Mouse (Mus musculus): ENCODE data around the gene Meig1. TPM values are rescaled to one million over a fixed set of nuclear protein-coding genes. Genes with fewer than 3 reads are reported as not detected.

Gene Meig1
- not detected in 2 replicates for polyA plus RNA-seq (2014; fragmentation: Nextera tagmentation; extraction: Ambion mirVana)

DNA sequence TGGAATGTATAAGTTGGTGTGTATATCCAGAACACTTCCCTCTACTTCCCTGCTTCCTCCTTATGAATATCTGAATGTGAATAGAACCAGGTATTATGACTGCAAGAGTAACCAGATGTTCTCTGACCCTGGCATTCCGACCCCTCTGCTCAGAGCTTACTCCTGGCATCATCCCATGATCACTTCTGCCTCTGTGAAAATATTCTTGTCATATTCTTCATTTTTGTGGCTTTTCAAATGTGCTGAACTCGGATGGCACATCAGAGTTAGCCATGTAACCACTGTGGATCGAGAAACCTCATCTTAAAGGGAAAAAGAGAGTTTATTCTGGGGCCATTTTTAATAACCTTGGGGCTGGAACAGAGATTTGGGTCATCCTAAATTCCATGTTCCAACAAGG, at the start of gene Meig1:
Gene Meig1, minus strand, starts transcription at position 101 of the 400 bp plus-strand sequence.
- H3K4me3 ChIP-seq (ENCODE audit: low read depth, low read length), result peak within 1 kb of the TSS; percentile 77; the same call in 1 of the 2 replicates
- H3K27ac ChIP-seq (ENCODE audit: low read depth, low read length), result no peak within 1 kb of the TSS
- H3K4me2 ChIP-seq, result no peak within 1 kb of the TSS
- H3K4me1 ChIP-seq (ENCODE audit: control insufficient read depth, insufficient read depth, low read length), result peaks cover 2% of the 10 kb centered on the region; the same call in 1 of the 2 replicates
- no peak for ATAC-seq (replicated peaks; ENCODE audit: insufficient number of reproducible peaks, low FRiP score, low TSS enrichment)
- H3K9me3 ChIP-seq (replicated peaks; ENCODE audit: control insufficient read depth, low read length), result no peaks in the 10 kb centered on the region
- H3K36me3 ChIP-seq (ENCODE audit: control insufficient read depth, insufficient read depth, low read length), result no peaks in the 10 kb centered on the region
- WGBS (ENCODE audit: insufficient replicate concordance), result 64% methylated on average over 3 of the region's 3 CpGs
- H3K9ac ChIP-seq (ENCODE audit: low read depth, low read length), result no peak within 1 kb of the TSS
- peaks cover 8% of the 10 kb centered on the region for H3K27me3 ChIP-seq (ENCODE audit: control insufficient read depth, insufficient read depth, low read length)

DNA sequence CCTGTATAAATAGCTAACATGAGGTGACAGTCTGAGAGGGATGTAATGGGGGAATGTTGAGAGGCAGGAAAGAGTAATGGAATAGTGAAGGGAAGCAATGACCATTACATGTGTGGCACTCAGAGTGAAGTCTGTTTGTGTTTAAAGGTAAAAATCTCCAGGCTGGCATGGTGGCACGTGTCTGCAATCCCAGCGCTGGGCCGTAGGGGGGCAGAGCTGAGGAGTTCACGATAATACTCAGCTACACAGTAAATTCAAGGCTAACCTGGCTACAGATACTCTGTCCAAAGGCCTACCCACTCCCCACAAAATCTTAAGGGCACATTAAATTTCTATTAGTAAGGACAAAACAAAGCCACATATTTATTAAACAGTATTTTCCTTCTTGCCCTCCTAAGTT, 34.1 kb upstream of the Meig1 start:
- H3K4me1 ChIP-seq (ENCODE audit: control insufficient read depth, insufficient read depth, low read length), result no peaks in the 10 kb centered on the region
- no peaks in the 10 kb centered on the region for H3K9me3 ChIP-seq (replicated peaks; ENCODE audit: control insufficient read depth, low read length)
- H3K4me3 ChIP-seq (ENCODE audit: low read depth, low read length), result no peak overlapping the region
- no peak for ATAC-seq (replicated peaks; ENCODE audit: insufficient number of reproducible peaks, low FRiP score, low TSS enrichment)
- H3K27me3 ChIP-seq (ENCODE audit: control insufficient read depth, insufficient read depth, low read length), result no peaks in the 10 kb centered on the region
- H3K4me2 ChIP-seq, result no peak overlapping the region
- peaks cover 5% of the 10 kb centered on the region; the same call in 1 of the 2 replicates for H3K36me3 ChIP-seq (ENCODE audit: control insufficient read depth, insufficient read depth, low read length)
- no peak overlapping the region for H3K27ac ChIP-seq (ENCODE audit: low read depth, low read length)
- 80% methylated on average over 4 of the region's 4 CpGs for WGBS (ENCODE audit: insufficient replicate concordance)
- no peak overlapping the region for H3K9ac ChIP-seq (ENCODE audit: low read depth, low read length)

DNA sequence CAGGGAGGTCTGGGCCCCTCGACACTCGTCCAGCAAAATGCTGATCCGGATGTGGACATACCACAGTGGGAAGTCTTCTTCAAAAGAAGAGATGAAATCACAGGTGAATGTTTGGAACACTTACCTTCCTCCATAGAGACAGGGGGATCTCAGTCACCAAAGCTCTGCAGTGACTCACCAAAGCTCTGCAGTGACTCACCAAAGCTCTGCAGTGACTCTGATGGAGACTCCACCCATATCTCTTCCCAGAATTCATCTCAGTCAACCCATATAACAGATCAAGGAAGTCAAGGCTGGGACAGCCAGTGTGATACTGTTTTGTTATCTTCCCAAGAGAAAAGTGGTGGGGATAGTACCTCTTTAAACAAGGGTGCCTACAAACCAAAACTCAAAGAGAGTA, 30.6 kb upstream of the Meig1 start:
- Histone ChIP-seq H3K9me3 (replicated peaks; ENCODE audit: control insufficient read depth, low read length) (no peaks in the 10 kb centered on the region), H3K27me3 (ENCODE audit: control insufficient read depth, insufficient read depth, low read length) (no peaks in the 10 kb centered on the region), H3K27ac (ENCODE audit: low read depth, low read length) (no peak overlapping the region), H3K4me1 (ENCODE audit: control insufficient read depth, insufficient read depth, low read length) (no peaks in the 10 kb centered on the region), H3K4me3 (ENCODE audit: low read depth, low read length) (no peak overlapping the region), H3K36me3 (ENCODE audit: control insufficient read depth, insufficient read depth, low read length) (no peaks in the 10 kb centered on the region), H3K9ac (ENCODE audit: low read depth, low read length) (no peak overlapping the region), H3K4me2 (no peak overlapping the region)
- 92% methylated on average over 3 of the region's 3 CpGs for WGBS (ENCODE audit: insufficient replicate concordance)
- ATAC-seq (replicated peaks; ENCODE audit: insufficient number of reproducible peaks, low FRiP score, low TSS enrichment), result no peak

DNA sequence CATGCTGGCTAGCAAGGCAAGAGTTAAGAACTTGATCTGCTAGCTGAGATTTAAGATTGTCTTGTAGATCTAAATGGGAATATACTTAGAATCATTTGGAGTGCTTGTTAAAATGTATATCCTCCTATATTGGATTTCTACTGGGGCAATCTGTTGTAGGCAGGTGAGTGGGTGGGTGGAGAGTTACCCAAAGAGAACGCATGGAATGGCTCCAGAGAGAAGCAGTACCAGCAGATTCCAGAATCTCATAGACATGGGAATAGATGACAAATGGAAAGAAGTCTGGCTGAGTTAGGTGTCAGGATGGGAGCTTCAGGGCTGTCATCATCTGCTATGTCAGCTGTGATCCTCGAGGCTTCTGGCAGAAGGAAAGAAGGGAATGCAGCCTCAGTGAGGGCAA, 27.0 kb upstream of the Meig1 start:
- WGBS (ENCODE audit: insufficient replicate concordance), result 60% methylated on average over 2 of the region's 2 CpGs
- H3K9me3 ChIP-seq (replicated peaks; ENCODE audit: control insufficient read depth, low read length), result no peaks in the 10 kb centered on the region

DNA sequence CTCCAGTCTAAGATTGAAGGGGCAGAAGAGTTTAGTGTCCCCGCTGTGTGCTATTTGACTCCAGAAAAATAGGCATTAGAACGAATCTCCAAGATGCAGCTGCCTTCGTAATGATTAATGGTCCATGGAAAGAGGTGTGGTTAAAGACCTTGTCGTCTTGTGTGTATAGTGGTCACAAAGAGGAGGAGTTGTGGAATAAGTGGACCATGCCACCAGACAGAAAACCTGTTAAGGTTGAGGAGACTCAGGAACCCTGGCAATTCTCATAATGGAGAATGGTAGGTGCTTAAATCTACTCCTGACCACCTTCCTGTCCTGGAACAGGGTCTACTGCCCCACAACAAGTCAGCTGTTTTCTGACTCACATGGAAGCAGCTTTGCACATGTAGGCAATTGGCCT, 23.5 kb upstream of the Meig1 start:
- H3K4me2 ChIP-seq, result no peak overlapping the region
- H3K4me1 ChIP-seq (ENCODE audit: control insufficient read depth, insufficient read depth, low read length), result no peaks in the 10 kb centered on the region
- WGBS (ENCODE audit: insufficient replicate concordance), result 84% methylated on average over 4 of the region's 4 CpGs
- no peak overlapping the region for H3K9ac ChIP-seq (ENCODE audit: low read depth, low read length)
- ATAC-seq (replicated peaks; ENCODE audit: insufficient number of reproducible peaks, low FRiP score, low TSS enrichment), result no peak
- H3K27ac ChIP-seq (ENCODE audit: low read depth, low read length), result no peak overlapping the region
- H3K36me3 ChIP-seq (ENCODE audit: control insufficient read depth, insufficient read depth, low read length), result no peaks in the 10 kb centered on the region; the same call in none of the 2 replicates
- no peaks in the 10 kb centered on the region for H3K9me3 ChIP-seq (replicated peaks; ENCODE audit: control insufficient read depth, low read length)
- no peak overlapping the region for H3K4me3 ChIP-seq (ENCODE audit: low read depth, low read length)
- H3K27me3 ChIP-seq (ENCODE audit: control insufficient read depth, insufficient read depth, low read length), result no peaks in the 10 kb centered on the region

More for the DNA sequence above, 27.0 kb upstream of the Meig1 start:
- ATAC-seq (replicated peaks; ENCODE audit: insufficient number of reproducible peaks, low FRiP score, low TSS enrichment), result no peak
- Histone ChIP-seq H3K4me1 (ENCODE audit: control insufficient read depth, insufficient read depth, low read length) (no peaks in the 10 kb centered on the region), H3K27me3 (ENCODE audit: control insufficient read depth, insufficient read depth, low read length) (no peaks in the 10 kb centered on the region), H3K27ac (ENCODE audit: low read depth, low read length) (no peak overlapping the region), H3K4me3 (ENCODE audit: low read depth, low read length) (no peak overlapping the region), H3K9ac (ENCODE audit: low read depth, low read length) (no peak overlapping the region), H3K36me3 (ENCODE audit: control insufficient read depth, insufficient read depth, low read length) (no peaks in the 10 kb centered on the region), H3K4me2 (no peak overlapping the region)

DNA sequence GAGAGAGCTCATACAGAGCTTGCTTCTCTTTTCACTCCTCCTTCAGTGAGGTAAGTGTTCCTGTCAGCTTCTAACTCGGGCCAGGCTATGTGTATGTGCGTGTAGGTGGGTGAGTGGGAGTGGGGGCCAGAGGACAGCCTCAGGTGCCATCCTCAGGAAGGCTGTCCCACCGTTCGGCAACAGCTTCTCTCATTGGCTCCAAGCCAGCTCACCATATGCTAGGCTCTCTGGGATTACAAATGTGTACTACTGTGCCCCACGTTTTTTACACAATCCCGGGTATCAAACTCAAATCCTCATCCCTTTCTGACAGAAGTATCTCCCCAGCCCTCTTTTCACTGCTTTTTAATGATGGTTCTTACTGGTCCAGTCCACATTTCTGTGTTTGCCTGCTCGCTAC, 21.8 kb upstream of the Meig1 start:
- WGBS (ENCODE audit: insufficient replicate concordance), result 86% methylated on average over 7 of the region's 7 CpGs
- Histone ChIP-seq H3K9ac (ENCODE audit: low read depth, low read length) (no peak overlapping the region), H3K27ac (ENCODE audit: low read depth, low read length) (no peak overlapping the region), H3K4me3 (ENCODE audit: low read depth, low read length) (no peak overlapping the region), H3K9me3 (replicated peaks; ENCODE audit: control insufficient read depth, low read length) (no peaks in the 10 kb centered on the region), H3K36me3 (ENCODE audit: control insufficient read depth, insufficient read depth, low read length) (no peaks in the 10 kb centered on the region; the same call in none of the 2 replicates), H3K4me2 (no peak overlapping the region), H3K4me1 (ENCODE audit: control insufficient read depth, insufficient read depth, low read length) (no peaks in the 10 kb centered on the region), H3K27me3 (ENCODE audit: control insufficient read depth, insufficient read depth, low read length) (no peaks in the 10 kb centered on the region)
- no peak for ATAC-seq (replicated peaks; ENCODE audit: insufficient number of reproducible peaks, low FRiP score, low TSS enrichment)

DNA sequence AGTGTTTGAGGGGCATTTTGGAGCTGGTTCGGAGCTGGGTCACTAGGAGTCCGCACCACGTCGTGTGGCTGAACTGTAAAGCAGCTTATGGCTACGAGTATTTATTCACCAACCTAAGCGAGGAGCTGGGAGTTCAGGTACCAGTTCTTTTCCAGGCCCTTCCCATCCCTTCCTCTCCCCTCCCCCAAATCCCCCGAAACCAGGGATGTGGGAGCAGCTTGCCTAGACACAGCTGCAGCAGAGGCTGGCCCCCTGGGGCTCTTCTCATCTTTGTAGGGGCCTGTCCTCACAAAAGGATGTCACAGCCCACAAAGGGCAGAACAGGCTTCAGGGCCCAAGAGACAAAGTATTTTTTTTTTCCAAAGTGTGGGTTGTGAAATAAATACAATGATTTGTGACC, 15.5 kb upstream of the Meig1 start:
- no peak overlapping the region for H3K9ac ChIP-seq (ENCODE audit: low read depth, low read length)
- no peaks in the 10 kb centered on the region for H3K36me3 ChIP-seq (ENCODE audit: control insufficient read depth, insufficient read depth, low read length)
- no peaks in the 10 kb centered on the region for H3K27me3 ChIP-seq (ENCODE audit: control insufficient read depth, insufficient read depth, low read length)
- H3K4me1 ChIP-seq (ENCODE audit: control insufficient read depth, insufficient read depth, low read length), result no peaks in the 10 kb centered on the region
- H3K27ac ChIP-seq (ENCODE audit: low read depth, low read length), result no peak overlapping the region
- no peaks in the 10 kb centered on the region for H3K9me3 ChIP-seq (replicated peaks; ENCODE audit: control insufficient read depth, low read length)
- H3K4me2 ChIP-seq, result no peak overlapping the region
- ATAC-seq (replicated peaks; ENCODE audit: insufficient number of reproducible peaks, low FRiP score, low TSS enrichment), result no peak
- WGBS (ENCODE audit: insufficient replicate concordance), result 54% methylated on average over 7 of the region's 7 CpGs
- no peak overlapping the region for H3K4me3 ChIP-seq (ENCODE audit: low read depth, low read length)

DNA sequence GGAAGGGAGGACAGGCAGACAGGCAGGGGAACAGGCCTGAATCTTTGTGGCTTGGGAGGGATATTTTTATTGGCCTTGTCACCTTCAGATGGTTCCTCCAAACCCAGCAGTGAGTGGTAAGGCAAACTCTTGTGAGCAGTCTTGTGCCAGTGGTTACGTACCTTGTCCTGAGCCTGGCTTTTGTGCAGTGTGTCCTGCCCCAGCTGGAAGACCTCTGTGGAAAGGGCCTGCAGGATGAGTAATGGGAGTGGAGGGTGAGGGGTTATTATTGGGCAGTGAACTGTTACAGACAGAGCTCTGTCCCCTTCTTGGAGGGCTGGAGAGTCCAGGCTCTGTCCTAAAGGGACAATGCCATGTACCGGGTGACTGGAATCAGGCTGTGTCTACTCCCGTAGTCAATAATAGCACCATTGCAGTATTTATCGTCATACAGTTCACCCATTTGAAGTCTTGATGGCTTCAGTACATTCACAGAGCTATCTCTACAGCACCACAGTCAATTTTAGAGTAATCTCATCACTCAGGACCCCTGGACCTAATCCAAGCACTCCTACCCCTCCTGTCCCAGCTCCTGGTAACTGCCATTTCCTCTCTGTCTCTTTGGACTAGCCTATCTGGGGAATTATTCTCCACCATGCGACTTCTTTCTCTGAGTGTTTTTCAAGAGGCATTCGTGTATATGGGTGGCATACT, 13.1 kb upstream of the Meig1 start:
- Histone ChIP-seq H3K27ac (ENCODE audit: low read depth, low read length) (no peak overlapping the region), H3K4me3 (ENCODE audit: low read depth, low read length) (no peak overlapping the region), H3K4me2 (no peak overlapping the region), H3K9me3 (replicated peaks; ENCODE audit: control insufficient read depth, low read length) (no peaks in the 10 kb centered on the region), H3K36me3 (ENCODE audit: control insufficient read depth, insufficient read depth, low read length) (no peaks in the 10 kb centered on the region), H3K9ac (ENCODE audit: low read depth, low read length) (no peak overlapping the region), H3K4me1 (ENCODE audit: control insufficient read depth, insufficient read depth, low read length) (no peaks in the 10 kb centered on the region), H3K27me3 (ENCODE audit: control insufficient read depth, insufficient read depth, low read length) (no peaks in the 10 kb centered on the region)
- 81% methylated on average over 6 of the region's 6 CpGs for WGBS (ENCODE audit: insufficient replicate concordance)
- no peak for ATAC-seq (replicated peaks; ENCODE audit: insufficient number of reproducible peaks, low FRiP score, low TSS enrichment)

DNA sequence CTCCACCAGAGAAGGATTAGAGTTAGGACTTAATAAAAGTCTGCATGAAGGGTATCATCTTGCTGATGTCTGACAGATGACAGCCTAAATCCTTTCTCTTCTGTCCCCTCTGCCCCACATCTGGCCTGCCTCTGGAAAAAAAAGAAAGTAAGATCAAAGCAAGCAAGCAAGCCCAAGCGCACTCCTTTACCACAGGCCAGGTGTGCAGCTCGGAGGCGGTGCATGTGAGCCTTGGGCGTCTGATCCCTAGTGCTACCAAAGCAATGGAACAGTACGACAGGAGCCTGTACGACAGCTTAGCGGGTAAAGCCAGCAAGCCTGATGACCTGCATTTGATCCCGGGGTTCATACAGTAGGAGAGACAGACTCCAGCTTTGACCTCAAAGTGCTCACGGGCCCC, 8.5 kb upstream of the Meig1 start:
- Histone ChIP-seq H3K4me2 (no peak overlapping the region), H3K4me1 (ENCODE audit: control insufficient read depth, insufficient read depth, low read length) (no peaks in the 10 kb centered on the region), H3K9ac (ENCODE audit: low read depth, low read length) (no peak overlapping the region), H3K9me3 (replicated peaks; ENCODE audit: control insufficient read depth, low read length) (no peaks in the 10 kb centered on the region), H3K27me3 (ENCODE audit: control insufficient read depth, insufficient read depth, low read length) (no peaks in the 10 kb centered on the region), H3K4me3 (ENCODE audit: low read depth, low read length) (no peak overlapping the region), H3K36me3 (ENCODE audit: control insufficient read depth, insufficient read depth, low read length) (no peaks in the 10 kb centered on the region), H3K27ac (ENCODE audit: low read depth, low read length) (no peak overlapping the region)
- no peak for ATAC-seq (replicated peaks; ENCODE audit: insufficient number of reproducible peaks, low FRiP score, low TSS enrichment)
- 91% methylated on average over 9 of the region's 9 CpGs for WGBS (ENCODE audit: insufficient replicate concordance)
